Mouse (Mus musculus) hematopoietic stem cell, adult 5-6 weeks (primary cell): ENCODE results near the gene Dst. TPM values are rescaled to one million over a fixed set of nuclear protein-coding genes. Genes with fewer than 3 reads are reported as not detected.

Experiments
- ATAC-seq, 2 experiments: fragments of 125-278 bp in 1 of 2; replicated peaks in 1 of 2; 2 replicates each; pipeline ENCODE4 v1.8.0; 2016 to 2017; ENCODE audit warnings: inconsistent platforms in 2 of 2, mild to moderate bottlenecking in 2 of 2, moderate number of reproducible peaks in 2 of 2, low read depth in 1 of 2, moderate TSS enrichment in 1 of 2; ENCODE audit not compliant: low FRiP score in 2 of 2, poor library complexity in 2 of 2, severe bottlenecking in 2 of 2, insufficient read depth in 1 of 2, low TSS enrichment in 1 of 2
- total RNA-seq: library from RNA; stranded (forward); fragments of 172-1452, 232-1000 nt; gene quantifications from 2 replicates; pipeline ENCODE4 v1.2.3, GENCODE M21; 2017

The Dst gene
- 48.7 and 58.5 TPM in 2 replicates for total RNA-seq

GRCm38 (mm10) chr1:33908191-33908962, at the start of gene Dst:
TSS of gene Dst (plus strand) at chr1:33908225.
- ATAC-seq = 0 out of 4 replicates have a peak, but pooled peaks of 1 of the 2 experiments have one; percentile 8

GRCm38 (mm10) chr1:33869031-33869430, 39.0 kb upstream of the Dst start:
- ATAC-seq = no peak

DNA sequence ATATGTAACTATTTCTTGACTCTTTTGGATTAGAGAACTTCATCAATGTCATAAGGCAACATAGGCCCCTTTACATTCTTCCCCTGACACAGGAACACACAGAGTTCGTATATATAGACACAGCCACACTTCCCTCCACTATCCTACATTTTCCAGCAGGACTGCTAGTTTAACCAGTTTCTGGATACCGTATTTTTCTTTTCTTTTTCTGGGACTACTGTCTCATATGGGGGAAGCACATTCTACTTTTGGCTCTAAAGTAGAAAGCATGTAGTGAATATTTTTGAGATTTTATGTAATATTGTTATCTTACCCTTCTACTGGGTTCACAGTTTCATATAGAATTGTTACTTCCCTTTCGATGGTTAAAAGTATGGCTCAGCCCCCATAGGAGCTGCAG, 38.6 kb upstream of the Dst start:
- ATAC-seq = no peak

DNA sequence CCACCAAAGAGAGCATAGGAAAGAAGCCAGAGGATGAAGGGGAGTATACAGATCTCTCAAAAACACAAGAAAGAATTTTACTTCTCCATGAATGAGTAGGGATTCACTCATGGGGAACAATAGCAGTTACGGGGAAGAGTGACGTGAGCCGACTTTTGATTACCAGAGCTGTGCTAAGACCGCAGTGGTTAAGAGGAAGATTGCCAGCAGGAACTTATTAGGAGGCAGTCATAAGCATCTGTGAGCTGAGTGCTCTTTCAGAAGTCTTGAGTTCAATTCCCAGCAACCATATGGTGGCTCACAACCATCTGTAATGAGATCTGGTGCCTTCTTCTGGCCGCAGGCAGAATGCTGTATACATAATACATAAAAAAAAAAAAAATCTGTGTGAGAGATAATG, 34.5 kb upstream of the Dst start:
- no peak for ATAC-seq

DNA sequence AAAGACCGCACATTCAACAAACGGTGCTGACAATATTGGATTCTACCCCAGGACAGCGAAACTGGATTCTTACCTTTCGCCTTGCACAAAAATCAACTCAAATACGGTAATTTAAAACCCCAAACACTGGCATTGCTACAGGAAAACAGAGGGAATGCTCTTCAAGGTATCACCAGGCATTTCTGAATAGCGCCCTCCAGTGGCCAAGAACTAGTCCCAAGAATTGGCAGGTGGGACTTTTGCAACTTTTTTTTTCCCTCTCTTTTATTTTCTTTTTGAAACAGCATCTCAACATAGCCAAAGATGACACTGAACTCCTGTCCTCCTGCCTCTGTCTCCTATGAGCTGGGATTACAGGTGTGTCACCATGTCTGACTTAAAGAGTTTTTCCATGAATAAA, 32.3 kb upstream of the Dst start:
- ATAC-seq = no peak

GRCm38 (mm10) chr1:33876416-33876815, 31.6 kb upstream of the Dst start:
- ATAC-seq = peak in 1 of 2 experiments; percentile 45; a peak in 1 of 4 replicates

- no peak for ATAC-seq
Measured at GRCm38 (mm10) chr1:33878170-33878569, 29.9 kb upstream of the Dst start.

- peak; percentile 97 to 98 for ATAC-seq
Measured at GRCm38 (mm10) chr1:33883102-33883839, 24.8 kb upstream of the Dst start.

GRCm38 (mm10) chr1:33892784-33893183, 15.2 kb upstream of the Dst start:
- peak in 1 of 2 experiments; percentile 29; a peak in 2 of 4 replicates for ATAC-seq

- no peak for ATAC-seq
Measured at GRCm38 (mm10) chr1:33896116-33896515, 11.9 kb upstream of the Dst start.

GRCm38 (mm10) chr1:33896666-33897065, 11.4 kb upstream of the Dst start:
- ATAC-seq = no peak

- no peak for ATAC-seq
Measured at GRCm38 (mm10) chr1:33897426-33897825, 10.6 kb upstream of the Dst start.

DNA sequence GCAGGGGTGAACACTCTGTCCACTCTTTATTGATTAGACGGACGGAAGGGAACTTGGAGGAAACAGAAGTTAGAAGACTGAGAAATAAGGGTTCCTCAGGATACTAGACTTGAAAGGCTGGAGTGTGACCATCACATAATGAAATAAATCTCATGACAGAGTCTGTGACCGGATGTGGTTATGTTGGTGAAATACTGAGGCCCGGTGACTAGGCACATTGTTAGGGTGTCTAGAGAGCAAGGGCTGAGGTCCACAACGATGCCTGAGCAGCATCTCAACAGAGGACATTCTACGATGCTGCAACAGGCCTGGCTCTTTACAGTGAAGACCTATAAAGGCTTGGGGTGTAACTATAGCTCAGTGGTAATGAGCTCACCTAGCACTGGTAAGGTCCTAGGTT, 9.7 kb upstream of the Dst start:
- no peak for ATAC-seq

GRCm38 (mm10) chr1:33900175-33900574, 7.8 kb upstream of the Dst start:
- no peak for ATAC-seq

GRCm38 (mm10) chr1:33903587-33903986, 4.4 kb upstream of the Dst start:
- ATAC-seq = peak; percentile 14 to 46; a peak in 2 of 4 replicates

GRCm38 (mm10) chr1:33906216-33906615, 1.8 kb upstream of the Dst start:
- ATAC-seq = no peak

GRCm38 (mm10) chr1:33906927-33907326, 1.1 kb upstream of the Dst start:
- ATAC-seq = peak in 1 of 2 experiments; percentile 38; a peak in 1 of 4 replicates

DNA sequence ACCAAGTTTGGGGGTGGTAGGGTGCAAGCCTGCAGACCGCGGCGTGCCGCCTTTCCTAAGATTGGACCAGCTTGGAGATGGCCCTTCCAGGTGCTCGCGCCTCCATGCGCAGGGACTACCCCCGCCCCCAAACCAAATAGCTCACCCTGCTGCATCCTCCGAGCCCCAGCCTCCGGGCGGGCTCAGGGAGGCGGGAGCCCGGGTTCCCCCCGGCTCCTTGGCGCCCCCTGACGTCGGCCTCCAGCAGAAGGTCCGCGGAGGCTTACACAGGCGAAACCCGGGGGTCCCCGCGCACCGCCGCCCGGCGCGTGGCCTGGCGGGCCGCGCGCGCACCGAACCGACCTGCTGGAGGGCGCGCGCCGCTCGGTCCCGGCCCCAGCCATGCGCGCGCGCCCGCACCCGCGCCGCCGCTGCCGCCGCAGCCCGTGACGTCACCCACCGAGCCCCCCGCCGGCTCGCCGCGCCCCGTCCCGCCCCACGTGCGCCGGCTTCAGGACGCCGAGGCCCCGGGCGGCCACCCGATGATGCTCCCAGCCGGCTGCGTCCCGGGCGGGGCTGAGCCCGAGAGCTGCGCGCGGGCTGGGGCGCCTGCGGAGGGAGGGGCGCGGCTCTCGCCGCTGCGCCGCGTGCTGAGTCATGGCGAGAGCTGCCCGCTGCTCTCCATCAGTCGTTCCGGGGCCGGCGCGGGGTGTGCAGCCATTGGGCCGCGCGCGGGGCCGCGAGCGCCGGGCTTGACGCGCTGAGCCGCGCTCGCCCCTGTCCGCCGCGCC, 419 bp upstream of the Dst start, which contains the start of gene Bend6:
Gene Bend6 (minus strand): TSS at position 396 of the 770 bp plus-strand sequence.
- peak; percentile 10 to 37; a peak in 1 of 4 replicates for ATAC-seq
